Mouse (Mus musculus): ENCODE measurements around the gene Sgsm1.

Gene Sgsm1

DNA sequence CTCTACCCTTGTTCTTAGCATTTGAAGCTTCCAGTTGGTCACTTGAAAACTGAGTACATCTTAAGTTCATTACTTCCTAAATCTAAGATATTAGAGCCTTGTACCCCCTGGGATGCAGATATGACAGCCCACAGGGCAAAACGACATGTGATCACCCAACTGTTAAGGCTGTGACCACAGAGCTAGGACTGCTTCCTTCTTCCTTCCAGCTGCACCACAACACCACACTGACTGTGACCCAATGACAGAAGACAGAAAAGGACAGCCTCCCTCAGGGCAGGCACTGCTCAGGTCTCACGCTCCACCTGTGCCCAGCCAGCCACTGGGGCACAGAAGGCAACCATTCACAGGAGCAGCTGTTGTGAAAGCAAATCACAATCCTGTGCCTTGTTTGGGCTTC, 26.9 kb downstream of the Sgsm1 start:
- DNase-seq (ENCODE audit: low read depth, low spot score), result no peak

DNA sequence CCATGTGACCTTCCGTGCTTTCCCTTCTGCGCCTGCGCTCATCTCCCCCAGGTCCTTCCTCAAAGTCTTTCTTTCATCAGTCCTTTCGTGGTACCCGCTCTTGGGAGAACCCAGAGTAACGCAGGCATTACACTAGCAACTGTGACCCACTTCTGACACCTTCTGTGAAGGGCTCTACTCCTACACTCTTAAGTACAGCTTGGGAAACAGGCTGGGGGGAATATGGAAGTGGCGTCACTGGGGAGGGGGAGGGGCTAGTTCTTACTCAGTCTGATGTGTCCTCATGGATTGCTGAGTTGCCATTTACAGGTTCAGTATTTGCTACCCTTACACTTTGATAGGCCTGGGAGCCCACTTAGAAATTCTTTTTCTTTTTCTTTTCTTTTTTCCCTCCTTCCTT, 29.0 kb downstream of the Sgsm1 start:
- no peak for DNase-seq (ENCODE audit: low read depth, low spot score)

DNA sequence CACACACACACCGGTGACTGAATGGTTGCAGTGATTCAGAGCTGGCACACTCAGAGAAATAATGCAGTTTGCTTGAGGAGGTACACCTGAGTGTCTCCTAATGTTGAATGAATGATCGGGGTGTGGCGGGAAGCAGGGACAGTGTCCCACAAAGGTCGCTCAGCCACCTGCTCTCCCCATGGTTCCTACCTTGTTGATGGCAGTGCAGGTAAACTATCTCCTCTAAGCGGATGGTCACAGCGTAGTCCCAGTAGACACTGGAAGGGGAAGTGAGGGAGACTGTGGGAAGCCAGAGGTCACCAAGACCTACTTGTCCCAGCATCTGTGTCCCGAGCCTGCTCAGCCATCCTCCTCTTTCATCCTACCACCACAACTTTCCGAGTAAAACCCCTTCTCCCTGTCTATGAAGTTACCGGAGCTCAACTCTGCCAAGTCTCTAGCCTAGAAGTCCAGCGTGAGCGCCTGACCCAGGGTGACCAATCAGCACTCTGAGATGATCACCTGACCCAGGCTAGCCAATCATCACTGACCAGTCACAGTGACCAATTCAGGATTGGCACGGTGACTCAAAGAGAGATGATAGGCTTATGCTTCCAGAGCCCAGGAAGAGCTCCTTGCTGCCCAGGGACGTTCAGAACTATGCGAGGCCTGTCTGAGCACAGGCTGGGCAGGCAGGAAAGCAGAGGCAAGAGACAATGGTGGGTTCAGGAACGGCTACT, 30.3 kb downstream of the Sgsm1 start:
- no peak for DNase-seq (ENCODE audit: low read depth, low spot score)

DNA sequence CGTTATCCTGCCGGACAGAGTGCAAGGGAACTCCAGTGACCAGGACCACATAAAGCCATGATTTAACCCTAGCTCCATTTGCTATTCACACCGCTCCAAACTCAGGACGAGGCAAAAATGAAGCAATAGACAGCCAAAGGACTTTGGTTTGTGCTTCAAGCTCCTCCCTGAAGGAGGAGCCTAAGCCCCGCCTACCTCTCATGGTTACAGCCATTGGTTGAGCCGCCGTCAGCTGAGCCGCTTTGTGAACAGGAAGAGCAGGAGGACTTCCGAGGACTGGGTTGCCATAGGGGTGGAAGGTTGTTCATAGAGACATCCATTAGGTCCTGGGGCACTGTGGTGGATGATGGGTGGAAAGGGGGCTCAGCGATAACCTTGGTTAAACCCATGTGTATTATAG, 34.7 kb downstream of the Sgsm1 start:
- no peak for DNase-seq (ENCODE audit: low read depth, low spot score)

DNA sequence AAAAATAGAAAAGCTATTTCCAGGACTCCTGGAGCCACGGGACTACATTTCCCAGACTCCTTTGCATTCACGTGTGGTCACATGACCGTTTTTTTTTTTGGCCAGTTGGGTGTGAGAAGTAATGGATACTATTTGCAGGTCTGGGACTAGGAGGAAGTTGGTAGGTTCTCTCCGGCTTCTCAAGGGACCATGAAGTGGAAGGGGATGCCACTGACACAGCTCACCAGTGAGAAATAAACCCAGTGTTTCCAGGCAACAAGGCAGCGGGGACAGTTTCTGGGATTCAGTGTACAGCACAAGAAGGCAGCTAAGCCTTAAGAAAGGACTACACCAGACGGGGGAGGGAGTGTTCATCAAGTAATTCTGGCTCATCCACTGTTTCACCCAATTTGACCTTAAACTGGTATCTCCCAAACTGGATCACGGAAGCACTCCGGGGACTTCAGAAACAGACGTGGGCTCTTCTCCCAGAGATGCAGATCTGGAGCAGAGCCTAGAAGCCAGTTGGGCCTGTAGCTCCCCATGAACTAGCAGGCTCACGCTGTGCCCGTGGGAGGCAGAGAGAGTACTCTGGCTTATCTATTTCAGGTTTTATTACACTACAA, 39.3 kb downstream of the Sgsm1 start:
- DNase-seq (ENCODE audit: low read depth, low spot score), result no peak

DNA sequence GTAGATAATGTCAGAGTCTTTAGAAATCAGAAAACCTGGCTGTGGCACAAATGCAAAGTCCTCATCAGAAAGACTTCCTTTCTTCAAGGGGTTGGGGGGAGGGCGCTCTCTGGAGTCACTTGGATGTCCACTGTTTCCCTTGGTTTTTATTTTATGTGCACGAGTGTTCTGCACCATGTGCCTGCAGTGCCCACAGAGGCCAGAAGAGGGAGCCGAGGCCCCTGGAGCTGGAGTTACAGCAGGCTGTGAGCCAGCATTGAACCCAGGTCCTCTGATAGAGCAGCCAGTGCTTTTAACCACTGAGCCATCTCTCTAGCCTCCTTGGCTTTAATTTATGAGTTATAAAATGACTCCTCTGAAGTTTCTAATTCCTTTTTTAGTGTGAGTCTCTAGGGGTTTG, 40.5 kb downstream of the Sgsm1 start:
- DNase-seq (ENCODE audit: low read depth, low spot score), result no peak

DNA sequence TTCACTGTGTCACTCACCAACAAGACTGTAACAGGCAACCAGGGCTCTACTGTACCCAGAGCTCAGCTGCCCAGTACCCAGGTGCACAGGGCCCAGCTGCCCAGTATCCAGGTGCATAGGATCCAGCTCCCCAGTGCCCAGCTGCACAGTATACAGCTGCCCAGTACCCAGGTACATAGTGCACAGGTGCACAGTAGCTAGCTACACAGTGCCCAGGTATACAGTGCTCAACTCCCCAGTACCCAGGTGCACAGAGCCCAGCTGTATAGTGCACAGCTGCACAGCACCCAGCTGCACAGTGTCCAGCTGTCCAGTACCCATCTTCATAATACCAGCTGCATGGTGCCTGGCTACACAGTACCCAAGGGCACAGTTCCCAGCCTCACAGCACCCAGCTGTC, 42.3 kb downstream of the Sgsm1 start:
- DNase-seq (ENCODE audit: low read depth, low spot score), result no peak

DNA sequence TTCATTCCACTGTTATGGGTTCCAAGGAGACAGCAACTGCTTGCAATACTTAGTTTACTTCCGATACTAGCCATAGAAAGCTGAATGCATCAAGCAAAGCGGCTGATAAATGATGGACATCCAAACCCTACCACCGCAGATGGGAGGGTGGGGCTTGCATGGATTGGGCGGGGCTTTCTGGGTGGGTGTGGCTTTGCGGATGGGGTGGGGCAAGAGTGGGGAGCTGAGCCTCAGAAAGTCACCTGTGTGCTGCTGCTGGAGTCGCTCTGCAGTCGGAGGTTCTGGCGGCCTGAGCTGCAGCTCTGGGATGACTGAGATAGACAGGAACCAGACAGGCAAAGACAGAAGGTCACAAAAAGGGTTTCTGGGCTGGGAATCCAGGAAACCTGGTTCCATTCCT, 44.9 kb downstream of the Sgsm1 start:
- DNase-seq (ENCODE audit: low read depth, low spot score), result no peak

DNA sequence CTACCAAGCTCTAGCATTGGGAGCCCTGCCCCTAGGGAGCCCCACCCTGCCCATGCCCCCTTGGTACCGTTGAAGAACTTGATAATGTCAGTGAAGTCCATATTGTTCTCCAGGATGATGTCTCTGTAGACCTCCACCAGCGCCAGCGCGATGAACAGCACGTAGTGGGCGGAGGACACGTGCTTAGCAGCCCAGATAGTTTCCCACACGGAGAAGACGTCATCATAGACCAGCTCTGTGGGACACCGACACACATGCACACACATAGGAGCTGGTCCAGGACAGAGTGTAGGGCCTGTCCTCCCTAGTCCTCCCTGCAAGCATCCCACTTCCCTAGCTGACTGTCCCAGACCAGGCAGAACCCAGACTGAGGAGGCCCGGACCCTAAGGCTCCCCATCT, 59.8 kb downstream of the Sgsm1 start:
- DNase-seq (ENCODE audit: low read depth, low spot score), result no peak

DNA sequence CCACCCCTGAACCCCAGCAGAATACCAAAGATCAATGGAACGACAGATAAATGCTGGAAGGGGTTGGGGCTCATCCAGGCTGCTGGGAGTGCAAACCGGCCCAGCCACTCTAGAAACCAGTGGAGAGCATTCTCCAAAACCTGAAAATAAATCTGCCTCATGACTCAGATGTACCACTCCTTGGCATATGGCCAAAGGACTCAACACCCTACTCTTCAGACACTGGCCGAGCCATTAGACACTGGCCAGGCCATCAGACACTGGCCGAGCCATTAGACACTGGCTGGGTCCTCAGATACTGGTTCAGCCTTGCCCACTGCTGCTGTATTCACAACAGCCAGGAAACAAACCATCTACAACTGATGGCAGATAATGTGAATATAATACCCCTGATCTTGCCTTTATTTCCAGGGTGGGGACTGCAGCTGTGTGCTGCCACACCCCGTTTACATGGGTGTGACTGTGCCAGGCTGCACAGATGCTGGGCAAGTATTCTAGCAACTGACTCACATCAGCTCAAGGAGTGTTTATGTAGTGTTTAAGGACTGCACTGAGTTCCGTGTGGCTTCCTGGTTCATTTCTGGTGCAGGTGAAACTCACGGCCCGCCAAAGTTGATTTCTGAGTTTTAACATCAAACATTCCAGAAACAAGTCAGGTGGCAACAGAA, 61.2 kb downstream of the Sgsm1 start:
- no peak for DNase-seq (ENCODE audit: low read depth, low spot score)

DNA sequence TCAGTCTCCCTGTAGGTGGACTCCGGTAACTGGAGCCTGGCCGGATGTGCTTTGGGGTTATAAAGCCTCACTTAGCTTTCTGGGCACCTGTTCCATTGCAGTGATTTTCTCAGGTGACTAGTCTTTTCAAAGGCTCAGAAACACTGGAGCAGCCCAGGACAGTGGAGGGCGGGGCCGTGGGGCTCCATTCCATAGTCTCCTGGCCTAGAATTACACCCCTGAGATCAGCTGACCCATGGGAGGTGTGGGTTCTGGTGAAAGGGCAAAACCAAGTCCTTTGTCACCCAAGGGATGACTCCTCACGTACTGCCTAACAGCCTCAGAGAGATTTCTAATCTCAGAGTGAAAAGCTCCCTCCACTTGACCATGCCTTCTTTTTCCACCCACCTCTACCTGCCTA, 80.4 kb downstream of the Sgsm1 start:
- DNase-seq (ENCODE audit: low read depth, low spot score), result no peak

DNA sequence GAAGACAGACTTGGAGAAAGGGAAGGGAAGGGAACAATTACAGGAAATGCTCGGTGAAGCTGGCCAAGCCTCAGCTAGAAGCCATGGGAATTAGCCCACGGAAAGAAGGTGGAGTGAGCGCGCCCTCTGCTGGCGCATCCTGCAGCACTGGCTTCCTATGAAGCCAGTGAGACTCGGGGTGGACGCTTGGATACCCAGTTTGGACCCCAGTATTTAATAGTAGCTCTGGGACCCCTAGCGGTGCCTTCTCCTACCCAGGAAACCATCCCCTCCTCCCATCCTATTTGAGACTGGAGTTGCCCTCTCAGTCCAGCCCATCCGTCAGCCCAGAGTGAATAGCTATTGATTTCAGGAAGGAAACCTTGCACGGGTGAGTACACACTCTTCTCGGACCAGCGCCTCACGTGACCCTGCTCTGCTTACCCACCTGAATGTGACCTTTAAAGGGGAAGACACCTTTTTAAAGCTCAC, 83.9 kb downstream of the Sgsm1 start, which contains the start of gene Tmem211:
Gene Tmem211, plus strand, starts transcription at position 278 of the 471 bp plus-strand sequence.
- peak; percentile 58 for DNase-seq (ENCODE audit: low read depth, low spot score)

DNA sequence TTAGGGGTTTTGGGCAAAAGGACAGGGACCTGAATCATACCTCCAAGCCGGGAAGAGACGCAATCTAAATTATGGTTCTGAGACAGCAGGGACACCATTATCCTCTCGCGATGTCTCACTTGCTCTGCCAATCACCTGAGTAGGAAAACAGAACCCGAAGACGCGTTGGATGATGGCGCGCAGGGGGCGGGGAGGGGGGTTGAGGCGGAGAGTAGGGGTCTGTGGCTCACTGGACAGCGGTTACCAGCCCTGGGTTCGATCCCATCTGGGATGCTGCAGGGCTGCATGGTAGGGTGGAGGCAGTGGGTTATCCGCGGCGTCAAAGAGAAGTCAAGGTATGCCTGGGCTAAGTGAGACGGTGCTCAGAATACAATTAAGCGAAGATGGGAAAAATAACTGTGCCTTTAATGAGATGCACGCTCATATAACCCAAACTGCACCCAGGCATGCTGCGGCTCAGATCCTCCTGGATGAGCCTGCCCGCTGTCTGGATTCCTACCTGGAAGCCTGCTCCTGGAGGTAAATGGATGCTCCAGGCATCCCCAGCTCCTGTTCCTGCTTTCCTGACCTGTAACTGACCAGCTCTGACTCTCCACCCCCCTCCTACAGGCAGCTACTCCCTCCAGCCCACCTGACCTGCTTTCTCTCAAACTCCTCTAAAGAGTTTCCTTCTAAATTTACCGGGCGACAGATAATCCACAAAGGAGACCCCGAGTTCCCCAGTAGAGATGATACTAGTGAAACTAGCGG, 84.7 kb downstream of the Sgsm1 start:
- no peak for DNase-seq (ENCODE audit: low read depth, low spot score)

DNA sequence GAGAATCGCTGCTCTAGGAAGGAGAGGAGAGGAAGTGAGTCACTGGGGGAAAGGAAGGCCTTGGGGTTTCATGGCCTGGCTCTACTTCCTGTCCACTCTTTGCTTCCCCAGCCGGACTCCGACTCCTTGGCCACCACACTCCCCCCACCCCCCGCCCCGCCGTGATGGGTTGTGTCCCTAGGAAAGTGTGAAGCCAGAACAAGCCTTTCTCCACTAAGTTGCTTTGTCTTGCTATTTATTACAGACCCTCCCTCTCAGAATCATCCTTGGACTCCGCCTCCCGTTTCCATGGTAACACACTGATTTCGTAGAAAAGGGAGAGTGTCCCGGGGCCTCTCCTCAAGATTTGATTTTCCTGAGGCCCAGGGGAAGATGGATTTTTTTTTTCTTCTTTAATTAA, 85.3 kb downstream of the Sgsm1 start:
- no peak for DNase-seq (ENCODE audit: low read depth, low spot score)

DNA sequence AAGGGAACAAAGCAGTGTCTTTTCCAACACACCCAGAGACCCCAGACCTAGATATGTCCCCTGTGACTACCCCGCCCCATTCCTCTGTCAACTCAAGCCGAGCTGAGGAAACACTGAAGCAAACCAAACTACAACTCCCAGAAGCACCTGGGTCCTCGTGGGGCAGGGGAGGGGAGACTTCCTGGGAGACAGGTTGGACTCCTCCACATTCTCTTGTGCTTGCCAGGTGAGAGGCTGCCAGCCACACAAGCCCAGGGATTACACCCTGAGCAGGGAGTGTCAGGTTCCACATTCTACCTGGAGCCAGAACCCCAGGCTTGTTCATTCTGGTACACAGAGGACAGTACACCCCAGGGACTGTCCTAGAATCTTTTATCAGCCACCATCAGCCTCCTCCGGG, 86.7 kb downstream of the Sgsm1 start:
- no peak for DNase-seq (ENCODE audit: low read depth, low spot score)

DNA sequence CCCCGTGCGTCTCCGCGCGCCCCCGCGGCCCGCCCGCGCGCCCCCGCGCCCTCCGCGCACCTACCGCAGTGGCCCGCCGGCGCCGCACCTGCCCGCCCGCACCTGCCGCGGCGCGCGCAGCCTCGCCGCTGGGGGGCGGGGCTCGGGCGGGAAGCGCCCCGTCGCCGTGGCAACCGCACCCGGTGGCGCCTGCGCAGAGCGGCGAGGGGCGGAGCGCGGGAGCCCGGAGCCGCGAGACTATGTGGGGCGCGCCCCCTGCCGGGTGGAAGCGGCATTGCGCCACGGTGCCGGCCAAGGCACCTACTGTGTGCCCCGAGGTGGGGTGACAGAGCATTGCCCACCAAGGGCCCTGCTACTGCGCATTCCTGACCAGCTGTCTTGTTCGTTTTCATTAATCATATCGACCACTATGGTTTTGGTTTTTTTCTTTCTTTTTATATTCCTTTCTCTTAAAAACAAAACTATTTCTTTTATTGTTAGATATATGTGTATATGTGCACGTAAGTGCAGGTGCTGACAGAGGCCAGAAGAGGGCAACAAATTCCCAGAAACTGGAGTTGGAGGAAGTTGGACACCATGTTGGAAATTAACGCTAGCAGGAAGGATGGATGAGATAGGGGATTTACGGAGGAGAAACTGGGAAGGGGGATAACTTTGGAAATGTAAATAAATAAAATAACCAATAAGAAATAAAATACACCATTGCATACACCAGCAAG, 89.3 kb downstream of the Sgsm1 start, which contains the start of gene 2900026A02Rik:
Gene 2900026A02Rik, minus strand, starts transcription at position 90 of the 719 bp plus-strand sequence.
- DNase-seq (ENCODE audit: low read depth, low spot score), result peak; percentile 32

DNA sequence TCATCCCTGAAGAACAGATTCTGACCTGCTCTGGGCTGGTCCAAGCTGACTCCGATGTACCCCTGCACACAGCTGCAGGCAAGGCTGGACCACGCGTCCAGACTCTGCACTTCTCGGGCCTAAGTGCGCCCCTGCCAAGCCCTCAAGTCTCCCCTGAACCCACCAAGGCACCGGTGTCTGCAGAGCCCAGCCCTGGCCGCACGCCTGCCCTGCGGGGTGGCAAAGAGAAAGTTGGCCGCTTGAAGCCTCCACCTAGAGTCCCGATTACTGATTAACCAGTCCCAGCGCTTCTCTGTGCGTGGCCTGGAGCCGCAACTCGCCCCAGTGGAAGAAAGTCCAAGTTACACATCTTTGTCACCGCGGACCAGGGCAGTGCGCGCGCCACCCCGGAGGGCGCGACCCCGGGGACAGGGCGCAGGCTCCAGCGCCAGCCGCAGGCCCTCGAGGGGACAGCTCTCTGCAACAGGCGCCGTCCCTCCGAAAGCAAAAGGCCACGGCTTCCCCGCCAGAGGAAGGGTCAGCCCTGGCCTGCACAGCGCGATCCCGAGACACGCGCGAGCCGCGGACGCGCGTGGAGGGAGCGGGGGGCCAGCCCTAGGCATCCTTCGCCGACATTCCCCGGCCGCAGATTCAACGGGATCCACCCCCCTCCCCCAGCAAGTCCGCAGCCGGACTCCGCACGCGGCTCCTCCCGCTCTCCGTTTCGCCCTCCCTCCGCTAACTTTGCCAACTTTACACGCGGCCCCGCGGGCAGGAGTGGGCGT, 90.0 kb downstream of the Sgsm1 start:
- DNase-seq (ENCODE audit: low read depth, low spot score), result no peak

DNA sequence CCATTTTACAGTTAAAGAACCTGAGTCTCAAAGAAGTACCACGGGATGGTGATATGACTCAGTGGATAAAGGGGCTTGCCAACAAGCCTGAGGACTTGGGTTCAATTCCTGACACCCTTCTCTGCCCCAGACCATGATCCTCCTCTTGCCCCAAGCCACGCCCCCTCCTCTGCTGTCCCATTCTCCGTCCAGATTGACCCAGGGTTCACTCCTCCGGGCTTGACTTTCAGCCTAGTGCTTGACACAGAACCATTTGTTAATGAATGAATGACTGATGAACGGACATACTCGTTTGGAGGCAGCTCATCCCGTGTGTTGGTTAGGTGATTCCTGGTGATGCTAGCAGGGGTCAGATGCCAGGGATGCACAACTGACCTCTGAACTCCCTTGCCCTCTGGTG, 90.7 kb downstream of the Sgsm1 start:
- DNase-seq (ENCODE audit: low read depth, low spot score), result no peak

DNA sequence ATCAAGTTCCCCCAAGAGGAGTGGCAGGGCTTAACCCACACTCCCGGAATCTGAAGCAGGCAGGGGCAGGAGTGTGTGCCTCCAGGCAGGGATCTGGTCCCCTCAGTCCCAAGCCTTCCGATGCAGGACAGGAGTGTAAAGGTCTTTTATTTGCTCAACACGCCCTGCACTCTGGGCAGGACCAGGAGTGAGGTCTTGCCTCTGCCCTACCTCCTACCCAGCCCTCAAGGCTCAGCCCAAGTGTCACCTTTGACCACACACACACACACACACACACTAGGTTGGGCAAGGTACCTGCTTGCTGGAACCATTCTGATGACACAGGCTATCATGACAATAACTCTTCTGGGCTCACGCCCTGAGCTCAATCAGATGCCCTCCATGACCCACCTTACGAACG, 91.1 kb downstream of the Sgsm1 start:
- DNase-seq (ENCODE audit: low read depth, low spot score), result no peak

DNA sequence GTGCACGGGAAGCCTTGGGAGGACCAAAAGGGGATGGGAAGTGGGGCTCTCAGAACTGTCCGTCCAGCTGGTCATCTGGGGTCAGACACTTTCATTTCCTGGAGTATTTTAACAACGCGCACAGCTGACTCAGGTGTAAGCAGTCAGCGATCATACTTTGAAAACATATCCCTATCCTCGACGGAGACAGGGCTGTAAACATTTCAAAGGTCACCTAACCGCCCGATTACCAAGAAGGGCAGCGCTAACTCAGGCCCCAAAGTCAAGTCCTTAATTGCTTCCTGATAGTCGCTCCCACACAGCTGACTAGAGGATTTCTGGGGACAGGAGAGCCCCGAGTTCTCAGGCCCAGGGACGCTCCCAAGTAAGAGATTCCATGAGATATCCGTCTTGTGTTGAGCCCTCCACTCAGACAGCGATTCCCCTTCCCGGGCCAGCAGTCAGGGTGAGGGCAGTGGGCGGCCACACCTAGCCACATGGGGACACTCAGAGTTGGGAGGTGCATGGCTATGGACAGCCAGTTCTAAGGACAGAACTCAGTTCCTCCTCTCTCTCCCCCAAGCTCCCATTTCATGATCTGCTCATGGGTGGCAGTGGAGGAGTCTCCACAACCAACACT, 91.9 kb downstream of the Sgsm1 start:
- DNase-seq (ENCODE audit: low read depth, low spot score), result no peak
